Comparison of ENCODE assay signal across 8 mouse cellular contexts in the genomic region with DNA sequence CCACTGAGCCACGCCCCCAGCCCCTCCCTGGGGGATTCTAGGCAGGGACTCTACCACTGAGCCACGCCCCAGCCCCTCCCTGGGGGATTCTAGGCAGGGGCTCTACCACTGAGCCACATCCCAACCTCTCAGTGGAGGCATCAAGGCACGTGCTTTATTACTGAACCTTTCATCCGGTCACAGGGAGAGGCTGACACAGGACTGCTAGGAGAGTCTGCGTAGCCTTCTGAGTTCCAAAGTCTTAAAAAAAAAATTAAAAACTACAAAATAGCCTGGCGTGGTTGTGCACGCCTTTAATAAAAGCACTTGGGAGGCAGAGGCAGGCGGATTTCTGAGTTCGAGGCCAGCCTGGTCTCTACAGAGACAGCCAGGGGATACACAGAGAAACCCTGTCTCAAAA. TPM values are rescaled to one million over a fixed set of nuclear protein-coding genes. Genes with fewer than 3 reads are reported as not detected.
A peak's percentile ranks its signal among the peaks of the same experiment; 100 is the strongest.
DNase-seq lines count a peak whose midpoint lies in the region; ATAC-seq and TF ChIP-seq lines count a peak whose summit lies in the region.
"Not testable (repeated sequence)": the region's sequence is repeated elsewhere in the genome, so short reads cannot be mapped to it uniquely, and the experiment has no call there.
"Had no signal": no experiment of that assay in that cellular context is flagged by ENCODE, and none has a peak within 500 bp of the region (broad histone marks: within the 10 kb centered on the region; RNA-seq: fewer than 3 reads in every experiment).

No protein-coding gene starts in this region.

- not testable (repeated sequence) for TF ChIP-seq POLR2A in heart, adult 2 months (IDR thresholded peaks at IDR 0.05; ENCODE audit: insufficient read depth, low read depth, low read length)

- H3K4me2 ChIP-seq in embryonic facial prominence, embryonic 12.5 days (replicated peaks) = peak overlapping the region; percentile 95
- H3K4me2 ChIP-seq in hindbrain, embryonic 16.5 days (ENCODE audit: low read length) = peak overlapping the region; percentile 80
- peak overlapping the region; percentile 86 for H3K4me2 ChIP-seq in limb, embryonic 12.5 days
- peak overlapping the region; percentile 96 for H3K4me2 ChIP-seq in lung, postnatal 0 days (replicated peaks; ENCODE audit: low read depth, low read length)
- peak overlapping the region; percentile 93 for H3K4me2 ChIP-seq in neural tube, embryonic 13.5 days

- in situ Hi-C loops in ES-E14 (cut with MboI; ENCODE audit: low sequenced_read_pairs in 2 of 2, unreplicated experiment in 2 of 2) = not testable (repeated sequence)

- H3K27ac ChIP-seq in ES-E14 (ENCODE audit: insufficient read depth, low read depth, low read length, poor library complexity, severe bottlenecking); hindbrain, embryonic 16.5 days (ENCODE audit: low read depth, low read length); limb, embryonic 12.5 days; neural tube, embryonic 13.5 days (replicated peaks): not testable (repeated sequence)
- H3K27ac ChIP-seq in embryonic facial prominence, embryonic 12.5 days = peak overlapping the region; percentile 85; the same call in 1 of the 2 replicates
- peak overlapping the region; percentile 79 for H3K27ac ChIP-seq in heart, adult 2 months
- 0 out of 2 replicates have a peak overlapping the region, but pooled peaks have one; percentile 81 for H3K27ac ChIP-seq in lung, postnatal 0 days (ENCODE audit: low read length)

- H3K9me3 ChIP-seq in ES-E14 (ENCODE audit: control insufficient read depth, insufficient read depth, low read depth, low read length); embryonic facial prominence, embryonic 12.5 days; hindbrain, embryonic 16.5 days (ENCODE audit: control insufficient read depth, low read length); limb, embryonic 12.5 days; lung, postnatal 0 days (ENCODE audit: low read length); neural tube, embryonic 13.5 days: not testable (repeated sequence)

- H3K79me2 ChIP-seq in heart, adult 2 months (replicated peaks; ENCODE audit: control insufficient read depth, insufficient read depth, low read length) = not testable (repeated sequence)

- not testable (repeated sequence) for H3K36me3 ChIP-seq in ES-E14 (ENCODE audit: control insufficient read depth, insufficient read depth, low read length, poor library complexity, severe bottlenecking); heart, adult 2 months (ENCODE audit: control insufficient read depth, insufficient read depth, low read length); lung, postnatal 0 days (ENCODE audit: insufficient read depth, low read length)
- peaks cover 24% of the 10 kb centered on the region for H3K36me3 ChIP-seq in embryonic facial prominence, embryonic 12.5 days
- H3K36me3 ChIP-seq in hindbrain, embryonic 16.5 days (ENCODE audit: control insufficient read depth, insufficient read depth, low read length) = peaks cover 16% of the 10 kb centered on the region; the same call in 1 of the 2 replicates
- peaks cover 29% of the 10 kb centered on the region for H3K36me3 ChIP-seq in limb, embryonic 12.5 days
- peaks cover 31% of the 10 kb centered on the region for H3K36me3 ChIP-seq in neural tube, embryonic 13.5 days

- H3K4me1 ChIP-seq in ES-E14 (ENCODE audit: control insufficient read depth in 2 of 2, insufficient read depth in 2 of 2, low read length in 2 of 2, poor library complexity in 1 of 2); heart, adult 2 months (ENCODE audit: control insufficient read depth, insufficient read depth, low read length); lung, postnatal 0 days (ENCODE audit: insufficient read depth, low read depth, low read length): not testable (repeated sequence)
- peaks cover 12% of the 10 kb centered on the region for H3K4me1 ChIP-seq in embryonic facial prominence, embryonic 12.5 days
- peaks cover 13% of the 10 kb centered on the region for H3K4me1 ChIP-seq in hindbrain, embryonic 16.5 days (ENCODE audit: control insufficient read depth, insufficient read depth, low read depth, low read length)
- H3K4me1 ChIP-seq in limb, embryonic 12.5 days (replicated peaks) = peaks cover 12% of the 10 kb centered on the region
- peaks cover 21% of the 10 kb centered on the region for H3K4me1 ChIP-seq in neural tube, embryonic 13.5 days (replicated peaks)

- not testable (repeated sequence) for ATAC-seq in embryonic facial prominence, embryonic 12.5 days (ENCODE audit: insufficient number of reproducible peaks, insufficient read depth, low FRiP score, low TSS enrichment); hindbrain, embryonic 16.5 days; limb, embryonic 12.5 days (ENCODE audit: insufficient number of reproducible peaks, insufficient read depth, low FRiP score, low TSS enrichment, low read depth); lung, postnatal 0 days; neural tube, embryonic 13.5 days (ENCODE audit: low read depth)

- not testable (repeated sequence) for DNase-seq in ES-E14 (ENCODE audit: low read depth, low spot score); heart, adult 2 months; lung, postnatal 0 days (ENCODE audit: low spot score)

- not testable (repeated sequence) for H3K27me3 ChIP-seq in embryonic facial prominence, embryonic 12.5 days; heart, adult 2 months (ENCODE audit: control insufficient read depth, insufficient read depth, low read length); hindbrain, embryonic 16.5 days (replicated peaks; ENCODE audit: control insufficient read depth, insufficient read depth, low read length); lung, postnatal 0 days (replicated peaks; ENCODE audit: insufficient read depth, low read length); neural tube, embryonic 13.5 days
- H3K27me3 ChIP-seq in limb, embryonic 12.5 days = peaks cover 11% of the 10 kb centered on the region; the same call in 1 of the 2 replicates

- not testable (repeated sequence) for TF ChIP-seq EP300 in heart, adult 2 months (IDR thresholded peaks at IDR 0.05; ENCODE audit: insufficient read depth, low read depth, low read length); lung, postnatal 0 days (IDR thresholded peaks at IDR 0.05)

- TF ChIP-seq CTCF in heart, adult 2 months (IDR thresholded peaks at IDR 0.05); lung, postnatal 0 days (IDR thresholded peaks at IDR 0.05): not testable (repeated sequence)

- H3K9ac ChIP-seq in ES-E14 (ENCODE audit: insufficient read depth, low read depth, low read length, poor library complexity, severe bottlenecking) = peak overlapping the region; percentile 95; the same call in 1 of the 2 replicates
- H3K9ac ChIP-seq in embryonic facial prominence, embryonic 12.5 days = peak overlapping the region; percentile 87
- not testable (repeated sequence) for H3K9ac ChIP-seq in heart, adult 2 months (ENCODE audit: low read depth, low read length)
- peak overlapping the region; percentile 86; the same call in 1 of the 2 replicates for H3K9ac ChIP-seq in hindbrain, embryonic 16.5 days (ENCODE audit: low read depth, low read length)
- H3K9ac ChIP-seq in limb, embryonic 12.5 days (replicated peaks) = peak overlapping the region; percentile 90
- H3K9ac ChIP-seq in lung, postnatal 0 days (replicated peaks; ENCODE audit: low read depth) = peak overlapping the region; percentile 75
- peak overlapping the region; percentile 90 for H3K9ac ChIP-seq in neural tube, embryonic 13.5 days

- intact Hi-C loops in heart, adult 2 months (cut with DNase I) = not testable (repeated sequence)

- H3K4me3 ChIP-seq in ES-E14 (ENCODE audit: insufficient read depth in 1 of 2, low read depth in 1 of 2, low read length in 2 of 2, poor library complexity in 1 of 2, severe bottlenecking in 1 of 2) = peak overlapping the region; percentile 97 to 99
- peak overlapping the region; percentile 97 for H3K4me3 ChIP-seq in embryonic facial prominence, embryonic 12.5 days
- H3K4me3 ChIP-seq in heart, adult 2 months = peak overlapping the region; percentile 90
- peak overlapping the region; percentile 80 for H3K4me3 ChIP-seq in hindbrain, embryonic 16.5 days (ENCODE audit: low read length)
- peak overlapping the region; percentile 92 for H3K4me3 ChIP-seq in limb, embryonic 12.5 days (replicated peaks)
- H3K4me3 ChIP-seq in lung, postnatal 0 days (ENCODE audit: low read depth, low read length) = peak overlapping the region; percentile 69
- peak overlapping the region; percentile 95 for H3K4me3 ChIP-seq in neural tube, embryonic 13.5 days

- 58% methylated on average over 9 of the region's 9 CpGs for WGBS in embryonic facial prominence, embryonic 12.5 days
- WGBS in heart, adult 2 months = 55% methylated on average over 9 of the region's 9 CpGs
- WGBS in hindbrain, embryonic 16.5 days = 60% methylated on average over 9 of the region's 9 CpGs
- 56% methylated on average over 9 of the region's 9 CpGs for WGBS in limb, embryonic 12.5 days
- 61% methylated on average over 9 of the region's 9 CpGs for WGBS in lung, postnatal 0 days
- 61% methylated on average over 9 of the region's 9 CpGs for WGBS in neural tube, embryonic 13.5 days

RNA-seq across cellular contexts. Expression of a gene that starts 0.6 kb away (rescaled TPM):
- 40.2 and 54.5 TPM in 2 replicates for total RNA-seq in ES-E14 (2012; rRNA removed)
- 39.7 and 41.6 TPM in 2 replicates for polyA plus RNA-seq in embryonic facial prominence, embryonic 12.5 days (2016; fragmentation: Nextera tagmentation; extraction: Ambion mirVana)
- total RNA-seq in heart, adult 2 months (2021) = 10 to 100 TPM; 14.1 to 18.3 TPM
- 21.6 and 25.4 TPM in 2 replicates for polyA plus RNA-seq in heart, adult 2 months (2012; rRNA removed)
- 30.7 and 35.1 TPM in 2 replicates for polyA plus RNA-seq in hindbrain, embryonic 16.5 days (2015; fragmentation: Nextera tagmentation; extraction: Ambion mirVana)
- 40.0 and 40.1 TPM in 2 replicates for polyA plus RNA-seq in limb, embryonic 12.5 days (2016; fragmentation: Nextera tagmentation; extraction: Ambion mirVana)
- polyA plus RNA-seq in lung, postnatal 0 days (2015; fragmentation: Nextera tagmentation; extraction: Ambion mirVana) = 13.5 and 13.6 TPM in 2 replicates
- 27.2 and 31.9 TPM in 2 replicates for polyA plus RNA-seq in neural tube, embryonic 13.5 days (2015; fragmentation: Nextera tagmentation; extraction: Ambion mirVana)

RNA-seq across cellular contexts. Expression of a gene that starts 16.1 kb away (rescaled TPM):
- total RNA-seq in ES-E14 (2012; rRNA removed) = 0.11 TPM in 1 of 2 replicates, not detected in the other
- polyA plus RNA-seq in embryonic facial prominence, embryonic 12.5 days (2016; fragmentation: Nextera tagmentation; extraction: Ambion mirVana) = not detected in 2 replicates
- total RNA-seq in heart, adult 2 months (2021) = under 1 TPM; 0.11 to 0.18 TPM
- polyA plus RNA-seq in heart, adult 2 months (2012; rRNA removed) = not detected in 2 replicates
- polyA plus RNA-seq in hindbrain, embryonic 16.5 days (2015; fragmentation: Nextera tagmentation; extraction: Ambion mirVana) = not detected in 2 replicates
- polyA plus RNA-seq in limb, embryonic 12.5 days (2016; fragmentation: Nextera tagmentation; extraction: Ambion mirVana) = not detected in 2 replicates
- polyA plus RNA-seq in lung, postnatal 0 days (2015; fragmentation: Nextera tagmentation; extraction: Ambion mirVana) = not detected in 2 replicates
- polyA plus RNA-seq in neural tube, embryonic 13.5 days (2015; fragmentation: Nextera tagmentation; extraction: Ambion mirVana) = not detected in 2 replicates

RNA-seq across cellular contexts. Expression of a gene that starts 19.4 kb away (rescaled TPM):
- total RNA-seq in ES-E14 (2012; rRNA removed) = 6.4 and 20.1 TPM in 2 replicates
- not detected in 2 replicates for polyA plus RNA-seq in embryonic facial prominence, embryonic 12.5 days (2016; fragmentation: Nextera tagmentation; extraction: Ambion mirVana)
- total RNA-seq in heart, adult 2 months (2021) = under 1 TPM; 0.31 to 0.41 TPM
- polyA plus RNA-seq in heart, adult 2 months (2012; rRNA removed) = 0.26 TPM in 1 of 2 replicates, not detected in the other
- 0.16 and 0.55 TPM in 2 replicates for polyA plus RNA-seq in hindbrain, embryonic 16.5 days (2015; fragmentation: Nextera tagmentation; extraction: Ambion mirVana)
- 0.16 TPM in 1 of 2 replicates, not detected in the other for polyA plus RNA-seq in limb, embryonic 12.5 days (2016; fragmentation: Nextera tagmentation; extraction: Ambion mirVana)
- polyA plus RNA-seq in lung, postnatal 0 days (2015; fragmentation: Nextera tagmentation; extraction: Ambion mirVana) = not detected in 2 replicates
- polyA plus RNA-seq in neural tube, embryonic 13.5 days (2015; fragmentation: Nextera tagmentation; extraction: Ambion mirVana) = 0.15 TPM in 1 of 2 replicates, not detected in the other
- polyA plus RNA-seq: activated CD4-positive, CD25-positive, alpha-beta regulatory T cell, adult 4 months had no signal

RNA-seq across cellular contexts. Expression of a gene that starts 25.1 kb away (rescaled TPM):
- total RNA-seq in ES-E14 (2012; rRNA removed) = 36.4 and 39.1 TPM in 2 replicates
- 19.0 and 21.2 TPM in 2 replicates for polyA plus RNA-seq in embryonic facial prominence, embryonic 12.5 days (2016; fragmentation: Nextera tagmentation; extraction: Ambion mirVana)
- total RNA-seq in heart, adult 2 months (2021) = 10 to 100 TPM; 12.3 to 13.1 TPM
- polyA plus RNA-seq in heart, adult 2 months (2012; rRNA removed) = 9.2 and 11.3 TPM in 2 replicates
- polyA plus RNA-seq in hindbrain, embryonic 16.5 days (2015; fragmentation: Nextera tagmentation; extraction: Ambion mirVana) = 7.4 and 9.1 TPM in 2 replicates
- 19.1 and 22.1 TPM in 2 replicates for polyA plus RNA-seq in limb, embryonic 12.5 days (2016; fragmentation: Nextera tagmentation; extraction: Ambion mirVana)
- polyA plus RNA-seq in lung, postnatal 0 days (2015; fragmentation: Nextera tagmentation; extraction: Ambion mirVana) = 3.9 and 4.7 TPM in 2 replicates
- polyA plus RNA-seq in neural tube, embryonic 13.5 days (2015; fragmentation: Nextera tagmentation; extraction: Ambion mirVana) = 10.8 and 13.0 TPM in 2 replicates
